Mouse (Mus musculus): ENCODE results near the gene Fhit. TPM values are rescaled to one million over a fixed set of nuclear protein-coding genes. Genes with fewer than 3 reads are reported as not detected.

Fhit gene
- total RNA-seq, 2 experiments from 2014 or later: 0.79 to 0.95 TPM

DNA sequence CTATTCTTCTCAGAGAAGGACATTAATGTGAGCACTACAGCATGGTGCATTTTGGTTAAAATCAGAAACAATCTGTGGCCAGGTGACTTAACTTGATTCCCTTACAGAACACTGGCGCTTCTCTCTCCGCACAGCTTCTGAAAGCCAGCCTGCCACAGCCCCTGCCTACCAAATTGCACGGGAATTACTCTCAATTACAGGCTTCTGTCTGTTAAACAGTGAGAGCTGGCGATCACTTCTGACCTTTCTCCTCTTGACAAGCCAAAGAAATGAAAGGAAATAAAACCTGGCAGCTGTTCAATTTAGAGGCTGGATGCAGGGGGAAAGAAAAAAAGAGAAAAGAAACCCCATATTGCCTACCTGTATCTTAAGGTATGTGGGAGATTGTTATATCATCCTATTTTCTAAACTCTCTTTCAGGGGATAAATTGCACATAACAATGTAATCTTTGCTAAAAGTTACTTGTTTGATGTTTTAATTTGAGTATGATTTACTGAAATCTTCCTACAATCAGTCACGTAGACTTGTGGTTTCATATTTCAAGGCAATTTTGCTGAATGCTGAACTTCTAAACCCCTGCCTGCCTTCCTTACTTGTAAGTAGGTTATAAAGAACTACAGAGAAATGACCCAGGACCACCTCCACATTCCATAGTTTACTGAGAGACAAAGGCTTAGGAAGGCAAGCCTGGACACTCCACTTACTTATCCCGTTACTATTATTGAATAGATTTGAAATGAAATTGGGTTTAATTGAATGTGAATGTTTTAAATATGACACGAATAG is 1115.3 kb downstream of the Fhit start:
- Histone ChIP-seq H3K4me3 (no peak overlapping the region), H3K27ac (no peak overlapping the region)
- intact Hi-C loops (cut with DNase I): no loop called here
- DNase-seq: no peak
- TF ChIP-seq CTCF (IDR thresholded peaks at IDR 0.05): no peak

DNA sequence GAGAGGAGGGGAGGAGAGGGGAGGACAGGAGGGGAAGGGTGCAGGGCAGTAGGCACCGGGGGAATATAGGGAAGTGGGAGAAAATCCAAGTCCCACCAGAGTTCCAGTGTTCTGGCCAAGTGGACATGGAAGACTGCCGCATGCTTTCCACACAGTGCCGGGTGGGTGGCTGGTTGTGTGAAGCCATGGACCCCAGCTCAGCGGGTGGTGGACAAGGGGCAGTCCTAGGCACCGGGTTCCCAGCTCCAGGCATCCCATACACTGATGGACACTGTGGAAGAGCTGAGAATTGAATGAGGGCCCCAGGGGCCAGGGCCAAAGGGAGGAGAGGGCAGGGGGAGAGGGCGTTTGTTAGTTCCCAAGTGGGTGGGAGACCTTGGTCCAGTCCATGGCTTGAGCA is 1123.8 kb downstream of the Fhit start:
- TF ChIP-seq CTCF (IDR thresholded peaks at IDR 0.05): no peak
- no peak for DNase-seq
- intact Hi-C loops (cut with DNase I): no loop called here
- no peak overlapping the region for H3K27ac ChIP-seq
- no peak overlapping the region for H3K4me3 ChIP-seq

DNA sequence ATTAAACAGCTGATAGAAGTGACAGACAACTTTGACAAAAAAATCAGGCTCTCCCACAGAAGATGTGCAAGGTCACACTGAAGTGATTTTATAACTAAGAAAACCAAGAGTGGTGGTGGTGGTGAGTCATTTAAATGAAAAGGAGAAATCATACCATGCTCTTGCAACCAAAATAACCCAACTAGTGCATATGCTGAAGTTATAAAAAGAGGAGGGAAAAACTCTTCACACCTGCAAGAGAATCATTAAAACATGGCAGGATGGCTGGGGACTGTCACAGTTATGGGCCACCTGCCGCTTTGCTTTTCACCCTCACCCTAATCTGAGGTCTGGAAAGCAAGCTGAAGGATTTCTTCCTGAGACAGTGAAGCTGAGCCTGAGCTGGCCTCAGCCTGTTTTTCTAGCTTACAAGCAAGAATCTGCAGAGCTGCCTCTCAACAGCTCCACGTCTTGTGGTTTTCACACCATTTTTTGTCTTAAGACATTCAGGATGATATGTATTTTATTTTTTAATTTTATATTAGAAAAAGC is 1125.1 kb downstream of the Fhit start:
- no peak for DNase-seq
- H3K27ac ChIP-seq: no peak overlapping the region
- intact Hi-C loops (cut with DNase I): no loop called here
- TF ChIP-seq CTCF (IDR thresholded peaks at IDR 0.05): no peak
- H3K4me3 ChIP-seq: no peak overlapping the region

DNA sequence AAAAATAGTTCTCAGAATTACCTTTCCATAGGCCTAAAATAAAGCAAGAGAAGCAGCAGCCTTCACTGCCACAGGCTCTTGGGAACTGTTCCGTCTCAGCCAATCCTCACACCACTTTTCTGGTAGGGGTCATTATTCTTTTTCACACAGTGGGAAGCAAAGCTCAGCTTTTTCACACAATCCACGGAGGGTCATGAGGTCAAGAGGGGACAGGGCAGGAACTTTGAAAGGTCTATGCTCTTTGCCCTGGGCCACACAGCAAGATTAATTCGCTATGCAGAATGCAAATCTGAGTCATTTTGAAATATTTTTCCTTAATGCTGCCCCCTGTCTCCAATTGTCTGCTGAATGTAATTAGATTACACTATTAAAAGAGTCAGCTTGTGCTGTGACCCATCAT is 1126.2 kb downstream of the Fhit start:
- TF ChIP-seq CTCF (IDR thresholded peaks at IDR 0.05): no peak
- H3K4me3 ChIP-seq: no peak overlapping the region
- no peak overlapping the region for H3K27ac ChIP-seq
- intact Hi-C loops (cut with DNase I): no loop called here
- DNase-seq: no peak

DNA sequence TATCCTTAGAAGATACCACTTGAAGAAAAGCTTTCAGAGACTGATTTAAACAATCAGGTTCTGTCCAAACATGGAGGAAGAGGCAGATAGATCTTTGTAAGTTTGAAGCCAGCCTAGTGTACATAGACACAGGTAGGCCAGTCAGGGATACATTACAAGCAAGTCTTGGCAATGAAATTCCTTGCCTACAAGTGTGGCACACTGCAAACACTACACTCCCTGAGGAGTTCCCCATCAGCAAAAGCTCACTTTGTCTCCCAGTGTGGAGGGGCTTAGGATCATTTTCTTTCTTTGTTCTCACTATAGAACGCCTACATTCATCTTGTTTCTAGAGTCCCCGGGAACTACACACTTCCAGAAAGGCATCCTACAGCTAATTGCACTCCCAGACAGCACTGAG is 1126.6 kb downstream of the Fhit start:
- intact Hi-C loops (cut with DNase I): no loop called here
- TF ChIP-seq CTCF (IDR thresholded peaks at IDR 0.05): no peak
- no peak for DNase-seq
- H3K27ac ChIP-seq: no peak overlapping the region
- no peak overlapping the region for H3K4me3 ChIP-seq

DNA sequence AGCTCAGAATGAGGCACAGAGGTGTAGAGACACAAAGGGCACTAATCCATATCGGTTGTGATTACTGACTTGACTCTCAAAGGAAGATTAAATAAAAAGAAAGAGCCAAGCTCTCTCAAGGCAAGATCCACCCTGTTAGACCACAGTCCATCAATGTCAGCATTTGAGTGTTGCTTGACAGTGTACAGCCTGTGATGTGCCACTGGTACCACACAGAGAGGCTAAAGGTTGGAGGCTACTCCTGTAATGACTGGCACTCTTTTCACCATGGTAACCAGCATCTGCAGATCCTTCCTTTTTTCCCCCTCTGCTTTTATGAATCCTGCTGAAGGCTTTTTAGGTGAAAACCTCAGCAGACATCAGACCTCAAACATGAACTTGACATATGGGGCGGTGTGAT is 1138.5 kb downstream of the Fhit start:
- no peak overlapping the region for H3K4me3 ChIP-seq
- intact Hi-C loops (cut with DNase I): no loop called here
- TF ChIP-seq CTCF (IDR thresholded peaks at IDR 0.05): no peak
- H3K27ac ChIP-seq: no peak overlapping the region
- no peak for DNase-seq

DNA sequence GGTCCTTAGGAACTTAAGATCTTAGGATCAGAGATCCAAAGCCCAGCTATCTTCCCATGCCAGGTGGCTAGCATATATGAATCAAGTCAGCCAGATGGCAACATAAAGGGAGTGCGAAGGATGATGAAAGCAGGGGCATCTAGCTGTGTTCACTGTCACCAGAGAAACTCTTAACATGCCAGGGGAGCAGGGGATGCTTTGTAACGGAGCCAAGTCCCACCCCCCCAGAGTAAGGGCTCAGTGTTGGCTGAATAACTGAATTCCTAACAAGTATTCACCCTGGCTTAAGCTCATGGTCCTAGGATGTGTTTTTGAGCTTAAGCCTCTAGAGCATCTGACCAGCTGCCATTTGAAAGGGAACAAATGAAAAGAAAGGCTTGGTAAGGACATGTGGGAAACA is 1139.5 kb downstream of the Fhit start:
- no peak for TF ChIP-seq CTCF (IDR thresholded peaks at IDR 0.05)
- DNase-seq: no peak
- no peak overlapping the region for H3K4me3 ChIP-seq
- no peak overlapping the region for H3K27ac ChIP-seq
- intact Hi-C loops (cut with DNase I): no loop called here

DNA sequence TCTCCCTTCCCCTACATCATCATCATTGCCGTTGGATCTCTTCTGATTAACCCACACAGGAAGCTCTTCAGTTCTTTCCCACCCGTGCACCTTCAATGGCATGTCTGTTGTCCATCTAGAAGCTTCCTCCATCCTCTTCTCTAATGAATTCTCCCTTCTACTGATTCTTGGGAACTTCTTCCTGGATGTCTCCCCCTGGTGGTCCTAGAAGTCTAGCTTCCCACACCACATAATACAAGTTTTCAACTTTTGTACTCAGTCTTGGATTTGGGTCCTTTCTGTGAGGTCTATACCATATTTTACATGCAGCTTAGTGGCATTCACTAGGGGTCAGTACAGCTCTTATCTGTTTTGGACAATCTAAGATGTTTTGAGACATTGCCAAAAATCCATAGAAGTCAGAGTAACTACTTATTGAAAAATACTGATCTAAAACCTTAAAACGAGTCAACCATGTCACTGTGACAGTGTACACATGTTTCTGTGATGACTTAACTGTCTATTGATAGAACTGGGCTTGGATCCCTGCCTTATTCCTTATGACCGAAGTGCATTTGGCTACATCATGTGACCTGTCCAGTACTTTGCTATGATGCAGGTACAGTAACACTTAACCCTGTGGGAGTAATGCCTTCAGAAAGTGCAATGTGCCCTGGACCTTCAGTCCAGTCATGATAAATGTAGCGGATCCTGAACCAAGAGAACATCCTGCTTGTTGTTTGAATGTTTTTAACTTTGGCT is 1141.3 kb downstream of the Fhit start:
- no peak for DNase-seq
- TF ChIP-seq CTCF (IDR thresholded peaks at IDR 0.05): peak; percentile 26
- no peak overlapping the region for H3K4me3 ChIP-seq
- no peak overlapping the region for H3K27ac ChIP-seq
- intact Hi-C loops (cut with DNase I): no loop called here

DNA sequence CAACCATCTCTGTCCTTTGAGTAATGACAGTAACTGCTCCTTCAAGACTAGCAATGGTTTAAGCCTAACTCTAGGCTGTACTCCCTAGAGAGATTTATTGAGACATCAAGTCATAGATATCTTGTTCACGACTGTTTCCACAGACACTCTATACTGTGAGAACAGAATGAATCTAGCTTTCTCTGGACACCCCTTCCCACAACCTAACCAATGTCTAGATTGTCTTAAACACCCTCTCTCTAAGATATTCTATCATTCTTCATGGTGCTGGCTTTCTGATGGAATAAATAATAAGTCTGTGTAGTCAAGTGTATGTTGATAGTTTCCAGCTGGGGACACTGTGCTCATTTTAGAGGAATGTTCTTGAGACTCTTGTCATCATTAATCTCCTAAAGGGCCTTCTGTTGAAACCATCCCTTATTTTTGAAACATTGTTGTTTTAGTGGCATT is 1148.0 kb downstream of the Fhit start:
- TF ChIP-seq CTCF (IDR thresholded peaks at IDR 0.05): no peak
- Histone ChIP-seq H3K27ac (no peak overlapping the region), H3K4me3 (no peak overlapping the region)
- intact Hi-C loops (cut with DNase I): no loop called here
- no peak for DNase-seq

DNA sequence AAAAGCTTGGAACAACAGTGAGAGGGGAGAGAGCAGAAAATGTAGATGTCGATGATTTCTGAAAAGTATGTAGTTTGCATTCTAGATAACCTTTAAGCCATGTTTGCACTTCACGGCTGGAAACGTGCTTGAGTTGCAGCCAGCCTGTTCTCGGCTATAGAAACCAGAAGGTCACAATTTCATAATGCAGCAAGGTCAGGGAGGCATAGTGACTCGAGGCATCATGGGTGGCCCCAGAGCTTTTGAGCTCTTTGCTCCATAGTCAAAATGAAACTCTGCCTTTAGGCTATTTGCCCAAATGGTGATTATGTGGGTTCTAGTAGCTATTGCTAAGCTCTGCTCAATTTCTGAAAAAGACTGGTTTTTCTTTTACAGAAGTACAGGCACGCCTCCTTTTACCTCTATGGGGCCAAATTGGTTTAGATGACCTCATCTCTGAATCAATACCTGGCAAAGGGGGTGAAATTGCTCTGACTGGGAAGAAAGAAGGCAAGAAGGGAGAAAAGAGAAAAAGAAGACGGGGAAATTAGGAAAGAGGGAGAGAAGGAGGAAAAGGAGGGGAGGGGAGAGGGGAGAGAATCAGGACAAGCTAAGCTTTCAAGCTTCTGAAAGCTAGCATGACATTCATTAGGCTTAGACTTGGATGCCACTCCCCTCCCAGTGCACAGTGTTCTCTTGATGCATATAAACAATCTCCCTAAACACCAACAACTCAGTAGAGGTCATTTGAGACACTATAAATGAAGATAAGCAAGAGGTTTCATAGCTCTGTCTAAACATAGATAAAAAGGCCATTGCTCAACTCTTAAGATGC is 1148.6 kb downstream of the Fhit start:
- intact Hi-C loops (cut with DNase I): no loop called here
- no peak for DNase-seq
- H3K27ac ChIP-seq: no peak overlapping the region
- H3K4me3 ChIP-seq: no peak overlapping the region
- TF ChIP-seq CTCF (IDR thresholded peaks at IDR 0.05): no peak

DNA sequence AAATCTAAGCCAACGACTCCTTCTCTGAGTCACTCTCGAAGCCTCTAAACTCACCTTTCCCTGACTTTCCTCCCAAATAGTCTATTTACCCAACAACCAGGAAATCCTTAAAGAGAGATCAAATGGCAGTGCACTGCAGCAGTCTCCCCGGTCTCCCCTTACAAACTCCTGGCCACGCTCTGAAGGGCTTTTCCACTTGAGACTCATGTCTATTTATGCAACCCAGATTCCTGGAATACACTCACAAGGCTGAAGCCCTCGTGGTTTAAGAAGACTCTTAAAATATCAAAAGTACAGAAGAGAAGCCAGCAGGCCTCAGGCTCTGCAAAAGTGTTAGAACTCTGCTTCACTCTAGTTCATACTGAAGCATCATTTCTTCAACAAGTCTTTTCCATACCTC is 1155.6 kb downstream of the Fhit start:
- peak; percentile 33 for DNase-seq
- Histone ChIP-seq H3K27ac (no peak overlapping the region), H3K4me3 (no peak overlapping the region)
- TF ChIP-seq CTCF (IDR thresholded peaks at IDR 0.05): no peak
- intact Hi-C loops (cut with DNase I): no loop called here

DNA sequence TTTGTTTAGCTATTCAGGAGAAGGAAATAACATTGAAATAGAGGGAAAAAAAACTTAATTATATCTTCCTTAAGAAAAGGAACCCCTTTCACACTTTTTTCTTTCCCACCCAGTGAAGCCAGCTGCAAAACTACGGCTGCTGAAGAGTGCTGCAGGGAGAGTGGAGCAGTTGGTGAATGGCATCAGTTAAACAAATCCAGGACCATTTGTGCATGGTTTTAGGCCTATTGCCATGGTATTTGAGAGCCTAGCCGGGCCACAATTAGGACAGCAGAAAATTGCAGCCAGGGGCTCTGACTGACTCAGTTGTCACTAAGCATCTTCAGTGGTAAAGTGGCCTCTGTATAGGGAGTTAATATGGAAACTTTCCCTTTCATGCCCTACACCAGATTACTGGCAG is 1158.0 kb downstream of the Fhit start:
- no peak for DNase-seq
- no peak for TF ChIP-seq CTCF (IDR thresholded peaks at IDR 0.05)
- intact Hi-C loops (cut with DNase I): no loop called here
- Histone ChIP-seq H3K4me3 (no peak overlapping the region), H3K27ac (no peak overlapping the region)

DNA sequence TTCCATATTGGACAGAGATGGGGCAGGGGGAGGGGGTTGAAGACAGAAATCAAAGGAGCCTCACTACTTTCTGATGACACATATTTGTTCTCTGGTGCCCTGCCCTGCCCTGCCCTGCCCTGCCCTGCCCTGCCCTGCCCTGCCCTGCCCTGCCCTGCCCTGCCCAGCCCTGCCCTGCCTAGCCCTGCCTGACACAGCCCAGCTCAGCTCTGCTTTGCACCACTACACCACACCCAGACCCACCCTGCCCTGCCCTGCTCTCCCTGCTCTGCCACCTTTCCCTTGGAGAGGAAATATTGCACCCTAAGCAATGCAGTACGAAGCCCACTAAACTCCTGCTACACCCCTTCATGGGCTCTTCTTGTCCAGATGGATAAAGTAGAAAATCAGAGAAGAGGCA is 1171.2 kb downstream of the Fhit start:
- DNase-seq: no peak
- Histone ChIP-seq H3K27ac (no peak overlapping the region), H3K4me3 (no peak overlapping the region)
- no peak for TF ChIP-seq CTCF (IDR thresholded peaks at IDR 0.05)
- intact Hi-C loops (cut with DNase I): no loop called here
